Mouse (Mus musculus) adipocyte (in vitro differentiated cells): ENCODE results near the gene Eif3d.

Experiments
- DNase-seq: peaks from one replicate; pipeline ENCODE4 v3.0.0-alpha.2; 2016; ENCODE audit warnings: low spot score

Gene Eif3d

GRCm38 (mm10) chr15:77919441-77919840 is 51.2 kb downstream of the Eif3d start:
- no peak for DNase-seq

- DNase-seq, result peak; percentile 93
Observed at GRCm38 (mm10) chr15:77916851-77917544, 53.6 kb downstream of the Eif3d start.

GRCm38 (mm10) chr15:77915287-77915686 is 55.3 kb downstream of the Eif3d start:
- DNase-seq, result no peak

DNA sequence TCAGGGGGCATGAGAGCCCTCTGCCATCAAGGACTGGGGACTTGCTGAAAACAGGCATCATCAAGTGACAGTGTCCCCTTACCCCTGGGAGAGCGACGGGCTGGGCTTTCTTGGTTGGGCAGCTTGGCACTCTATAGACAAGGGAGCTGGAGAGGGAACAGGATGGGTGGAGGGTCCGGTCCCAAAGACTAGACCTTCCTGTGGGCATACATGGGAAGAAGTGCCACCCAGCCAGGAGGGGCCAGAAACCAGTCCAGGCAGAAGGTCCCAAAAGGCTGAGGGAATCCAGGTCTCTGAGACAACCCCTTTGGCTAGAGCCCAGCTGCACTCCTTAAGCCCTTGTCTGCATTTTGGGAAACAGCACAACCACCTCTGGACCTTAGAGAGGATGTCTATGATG is 56.1 kb downstream of the Eif3d start:
- DNase-seq, result no peak

- no peak for DNase-seq
Observed at GRCm38 (mm10) chr15:77913054-77913453, 57.6 kb downstream of the Eif3d start.

GRCm38 (mm10) chr15:77912585-77912984 is 58.0 kb downstream of the Eif3d start:
- DNase-seq, result no peak

- DNase-seq, result no peak
Observed at GRCm38 (mm10) chr15:77912048-77912447, 58.6 kb downstream of the Eif3d start.

- no peak for DNase-seq
Observed at GRCm38 (mm10) chr15:77911065-77911464, 59.5 kb downstream of the Eif3d start.
